Mouse (Mus musculus) limb, embryonic 15.5 days (tissue): ENCODE measurements around the gene Dpf3. TPM values are rescaled to one million over a fixed set of nuclear protein-coding genes. Genes with fewer than 3 reads are reported as not detected.
A peak's percentile ranks its signal among the peaks of the same experiment; 100 is the strongest.

Experiments used
- ATAC-seq: fragments of 200-750 bp; cut with Nextera tagmentation; 2 replicates; pipeline ENCODE4 v1.8.0; 2017; ENCODE audit warnings: low read depth, moderate TSS enrichment; ENCODE audit not compliant: insufficient number of reproducible peaks, low FRiP score, low TSS enrichment
- H3K27ac ChIP-seq: fragments of 300-500 bp; sonication (generic); 2 replicates; pipeline ENCODE4 v1.5.1; 2015; ENCODE audit warnings: moderate library complexity, mild to moderate bottlenecking, inconsistent platforms
- H3K27me3 ChIP-seq: fragments of 300-500 bp; sonication (generic); 2 replicates; pipeline ENCODE4 v1.6.1; 2015; ENCODE audit warnings: inconsistent platforms
- H3K36me3 ChIP-seq: fragments of 300-500 bp; sonication (generic); 2 replicates; pipeline ENCODE4 v1.6.1; 2015; ENCODE audit warnings: inconsistent platforms
- H3K4me1 ChIP-seq: fragments of 300-500 bp; sonication (generic); 2 replicates; pipeline ENCODE4 v1.6.1; 2015; ENCODE audit warnings: inconsistent platforms
- H3K4me2 ChIP-seq: fragments of 300-500 bp; sonication (generic); 2 replicates; pipeline ENCODE4 v1.6.1; 2015; ENCODE audit warnings: mild to moderate bottlenecking, inconsistent platforms
- H3K4me3 ChIP-seq: fragments of 300-500 bp; sonication (generic); 2 replicates; pipeline ENCODE4 v1.5.1; 2015; ENCODE audit warnings: mild to moderate bottlenecking, inconsistent platforms
- H3K9ac ChIP-seq: fragments of 300-500 bp; sonication (generic); 2 replicates; pipeline ENCODE4 v1.6.1; 2015; ENCODE audit warnings: inconsistent platforms
- H3K9me3 ChIP-seq: fragments of 300-500 bp; sonication (generic); 2 replicates; pipeline ENCODE4 v1.6.1; 2016; ENCODE audit warnings: inconsistent platforms
- WGBS: fragments of 180-500 bp; shearing (Covaris S2); methylation state at CpG from one replicate; pipeline ENCODE4 v1.1.7; 2015; 5-methylcytosine and 5-hydroxymethylcytosine counted together
- polyA plus RNA-seq: library from polyadenylated mRNA; unstranded; fragments of >200 nt; fragmentation: Nextera tagmentation; extraction: Ambion mirVana; gene quantifications from 2 replicates; pipeline ENCODE4 v1.2.1, GENCODE M21; 2015

Dpf3 gene
- polyA plus RNA-seq, 1 experiment from 2014 or later: 3.2 TPM

- peak overlapping the region; percentile 75 for H3K4me3 ChIP-seq
- no peak for ATAC-seq
- no peak overlapping the region for H3K9ac ChIP-seq
- peak overlapping the region; percentile 80; the same call in 1 of the 2 replicates for H3K27ac ChIP-seq
- 35% methylated on average over 8 of the region's 8 CpGs for WGBS
- no peaks in the 10 kb centered on the region for H3K9me3 ChIP-seq
- H3K27me3 ChIP-seq: no peaks in the 10 kb centered on the region
- no peaks in the 10 kb centered on the region for H3K36me3 ChIP-seq
- peaks cover 15% of the 10 kb centered on the region for H3K4me1 ChIP-seq
- peak overlapping the region; percentile 60 for H3K4me2 ChIP-seq
Observed at GRCm38 (mm10) chr12:83521083-83521482, 33.6 kb upstream of the Dpf3 start.

GRCm38 (mm10) chr12:83520311-83520890 is 32.9 kb upstream of the Dpf3 start, which contains the start of gene Dcaf4:
Dcaf4 (plus strand) TSS chr12:83520466.
- Histone ChIP-seq H3K4me2 (peak within 1 kb of the TSS; percentile 60), H3K4me1 (peaks cover 15% of the 10 kb centered on the region), H3K36me3 (no peaks in the 10 kb centered on the region), H3K9ac (peak within 1 kb of the TSS; percentile 60), H3K4me3 (peak within 1 kb of the TSS; percentile 75), H3K9me3 (no peaks in the 10 kb centered on the region), H3K27ac (peak within 1 kb of the TSS; percentile 80), H3K27me3 (no peaks in the 10 kb centered on the region)
- peak; percentile 95 for ATAC-seq
- WGBS: under 1% methylated on average over 32 of the region's 32 CpGs

- WGBS: 81% methylated on average over 3 of the region's 3 CpGs
- Histone ChIP-seq H3K9ac (no peak overlapping the region), H3K4me1 (peaks cover 24% of the 10 kb centered on the region), H3K4me3 (no peak overlapping the region), H3K27me3 (no peaks in the 10 kb centered on the region), H3K36me3 (no peaks in the 10 kb centered on the region), H3K4me2 (no peak overlapping the region), H3K9me3 (no peaks in the 10 kb centered on the region), H3K27ac (no peak overlapping the region)
- no peak for ATAC-seq
Observed at GRCm38 (mm10) chr12:83517580-83517979, 30.1 kb upstream of the Dpf3 start.

GRCm38 (mm10) chr12:83514216-83514615 is 26.7 kb upstream of the Dpf3 start:
- no peak overlapping the region for H3K4me2 ChIP-seq
- H3K27me3 ChIP-seq: no peaks in the 10 kb centered on the region
- no peaks in the 10 kb centered on the region for H3K36me3 ChIP-seq
- no peak overlapping the region for H3K9ac ChIP-seq
- 37% methylated on average over 4 of the region's 4 CpGs for WGBS
- H3K4me3 ChIP-seq: no peak overlapping the region
- ATAC-seq: no peak
- no peaks in the 10 kb centered on the region for H3K9me3 ChIP-seq
- no peak overlapping the region for H3K27ac ChIP-seq
- peaks cover 14% of the 10 kb centered on the region for H3K4me1 ChIP-seq

- Histone ChIP-seq H3K9ac (no peak overlapping the region), H3K9me3 (no peaks in the 10 kb centered on the region), H3K36me3 (no peaks in the 10 kb centered on the region), H3K27ac (no peak overlapping the region), H3K27me3 (no peaks in the 10 kb centered on the region), H3K4me1 (peaks cover 14% of the 10 kb centered on the region), H3K4me2 (peak overlapping the region; percentile 1; the same call in 1 of the 2 replicates), H3K4me3 (no peak overlapping the region)
- 7% methylated on average over 5 of the region's 5 CpGs for WGBS
- no peak for ATAC-seq
Observed at GRCm38 (mm10) chr12:83513185-83513584, 25.7 kb upstream of the Dpf3 start.

- Histone ChIP-seq H3K9ac (no peak overlapping the region), H3K4me3 (no peak overlapping the region), H3K27me3 (no peaks in the 10 kb centered on the region), H3K27ac (no peak overlapping the region), H3K9me3 (no peaks in the 10 kb centered on the region), H3K36me3 (no peaks in the 10 kb centered on the region), H3K4me1 (peaks cover 14% of the 10 kb centered on the region), H3K4me2 (peak overlapping the region; percentile 1; the same call in 1 of the 2 replicates)
- WGBS: 4% methylated on average over 4 of the region's 4 CpGs
- ATAC-seq: no peak
Observed at GRCm38 (mm10) chr12:83512783-83513182, 25.3 kb upstream of the Dpf3 start.

GRCm38 (mm10) chr12:83510586-83510985 is 23.1 kb upstream of the Dpf3 start:
- Histone ChIP-seq H3K27me3 (no peaks in the 10 kb centered on the region), H3K27ac (no peak overlapping the region), H3K36me3 (no peaks in the 10 kb centered on the region), H3K4me2 (no peak overlapping the region), H3K4me3 (no peak overlapping the region), H3K4me1 (peaks cover 14% of the 10 kb centered on the region), H3K9me3 (no peaks in the 10 kb centered on the region), H3K9ac (no peak overlapping the region)
- no peak for ATAC-seq
- 72% methylated on average over 5 of the region's 5 CpGs for whole genome bisulfite sequencing

- no peaks in the 10 kb centered on the region for H3K9me3 ChIP-seq
- no peak overlapping the region for H3K9ac ChIP-seq
- H3K27me3 ChIP-seq: no peaks in the 10 kb centered on the region
- WGBS: 75% methylated on average over 10 of the region's 10 CpGs
- H3K4me2 ChIP-seq: no peak overlapping the region
- no peak for ATAC-seq
- H3K36me3 ChIP-seq: no peaks in the 10 kb centered on the region
- H3K27ac ChIP-seq: no peak overlapping the region
- H3K4me3 ChIP-seq: no peak overlapping the region
- no peaks in the 10 kb centered on the region for H3K4me1 ChIP-seq
Observed at GRCm38 (mm10) chr12:83506543-83506942, 19.0 kb upstream of the Dpf3 start.

GRCm38 (mm10) chr12:83502190-83502589 is 14.7 kb upstream of the Dpf3 start:
- no peak for ATAC-seq
- Histone ChIP-seq H3K27ac (no peak overlapping the region), H3K4me3 (no peak overlapping the region), H3K9me3 (no peaks in the 10 kb centered on the region), H3K36me3 (no peaks in the 10 kb centered on the region), H3K27me3 (no peaks in the 10 kb centered on the region), H3K4me1 (no peaks in the 10 kb centered on the region), H3K4me2 (no peak overlapping the region), H3K9ac (no peak overlapping the region)
- 5% methylated on average over 9 of the region's 9 CpGs for WGBS

GRCm38 (mm10) chr12:83499256-83499655 is 11.7 kb upstream of the Dpf3 start:
- Histone ChIP-seq H3K27me3 (no peaks in the 10 kb centered on the region), H3K4me3 (no peak overlapping the region), H3K9ac (no peak overlapping the region), H3K27ac (no peak overlapping the region), H3K4me2 (no peak overlapping the region), H3K9me3 (no peaks in the 10 kb centered on the region), H3K4me1 (no peaks in the 10 kb centered on the region), H3K36me3 (no peaks in the 10 kb centered on the region)
- 69% methylated on average over 5 of the region's 5 CpGs for WGBS
- no peak for ATAC-seq

GRCm38 (mm10) chr12:83497959-83498358 is 10.4 kb upstream of the Dpf3 start:
- Histone ChIP-seq H3K4me3 (no peak overlapping the region), H3K36me3 (no peaks in the 10 kb centered on the region), H3K4me1 (no peaks in the 10 kb centered on the region), H3K9me3 (no peaks in the 10 kb centered on the region), H3K27ac (no peak overlapping the region), H3K27me3 (0 out of 2 replicates have a peak, but pooled peaks cover 3% of the 10 kb centered on the region), H3K9ac (no peak overlapping the region), H3K4me2 (no peak overlapping the region)
- WGBS: 84% methylated on average over 3 of the region's 3 CpGs
- no peak for ATAC-seq

- Histone ChIP-seq H3K36me3 (no peaks in the 10 kb centered on the region), H3K27ac (no peak overlapping the region), H3K4me1 (no peaks in the 10 kb centered on the region), H3K9me3 (no peaks in the 10 kb centered on the region), H3K4me2 (no peak overlapping the region), H3K9ac (no peak overlapping the region), H3K27me3 (0 out of 2 replicates have a peak, but pooled peaks cover 3% of the 10 kb centered on the region), H3K4me3 (no peak overlapping the region)
- ATAC-seq: no peak
- 91% methylated on average over 6 of the region's 6 CpGs for WGBS
Observed at GRCm38 (mm10) chr12:83496736-83497135, 9.2 kb upstream of the Dpf3 start.

GRCm38 (mm10) chr12:83496336-83496735 is 8.8 kb upstream of the Dpf3 start:
- no peaks in the 10 kb centered on the region for H3K36me3 ChIP-seq
- H3K27me3 ChIP-seq: 0 out of 2 replicates have a peak, but pooled peaks cover 3% of the 10 kb centered on the region
- H3K27ac ChIP-seq: no peak overlapping the region
- no peak overlapping the region for H3K4me2 ChIP-seq
- H3K9me3 ChIP-seq: no peaks in the 10 kb centered on the region
- 71% methylated on average over 4 of the region's 4 CpGs for WGBS
- H3K4me1 ChIP-seq: no peaks in the 10 kb centered on the region
- no peak for ATAC-seq
- H3K9ac ChIP-seq: no peak overlapping the region
- no peak overlapping the region for H3K4me3 ChIP-seq
